Mouse (Mus musculus) liver, embryonic 11.5 days (tissue): ENCODE measurements around the gene Gcnt4. TPM values are rescaled to one million over a fixed set of nuclear protein-coding genes. Genes with fewer than 3 reads are reported as not detected.

Source experiments
- ATAC-seq: fragments of 200-750 bp; cut with Nextera tagmentation; replicated peaks from 2 replicates; pipeline ENCODE4 v1.8.0; 2017; ENCODE audit warnings: moderate number of reproducible peaks, mild to moderate bottlenecking, moderate TSS enrichment, moderate library complexity; ENCODE audit not compliant: low FRiP score
- DNase-seq: peaks from one replicate; pipeline ENCODE4 v3.0.0-alpha.2; 2017; ENCODE audit warnings: low spot score
- H3K27ac ChIP-seq: fragments of 300-500 bp; sonication (generic); 2 replicates; pipeline ENCODE4 v1.5.1; 2014; ENCODE audit warnings: mild to moderate bottlenecking, low read depth, low read length, control low read depth
- H3K27me3 ChIP-seq: fragments of 300-500 bp; sonication (generic); replicated peaks from 2 replicates; pipeline ENCODE4 v1.6.1; 2014; ENCODE audit warnings: low read length, mixed read lengths; ENCODE audit not compliant: control insufficient read depth, insufficient read depth
- H3K36me3 ChIP-seq: fragments of 300-500 bp; sonication (generic); 2 replicates; pipeline ENCODE4 v1.6.1; 2014; ENCODE audit warnings: mild to moderate bottlenecking, low read length, moderate library complexity, mixed read lengths; ENCODE audit not compliant: control insufficient read depth, insufficient read depth
- H3K4me1 ChIP-seq: fragments of 300-500 bp; sonication (generic); replicated peaks from 2 replicates; pipeline ENCODE4 v1.6.1; 2014; ENCODE audit warnings: low read length, mixed read lengths; ENCODE audit not compliant: control insufficient read depth, insufficient read depth
- H3K4me2 ChIP-seq: fragments of 300-500 bp; sonication (generic); 2 replicates; pipeline ENCODE4 v1.6.1; 2014; ENCODE audit warnings: mild to moderate bottlenecking, control low read depth, moderate library complexity
- H3K4me3 ChIP-seq: fragments of 300-500 bp; sonication (generic); 2 replicates; pipeline ENCODE4 v1.5.1; 2014; ENCODE audit warnings: low read depth, low read length, control low read depth
- H3K9ac ChIP-seq: fragments of 300-500 bp; sonication (generic); 2 replicates; pipeline ENCODE4 v1.6.1; 2014; ENCODE audit warnings: low read depth, low read length, control low read depth
- H3K9me3 ChIP-seq: fragments of 300-500 bp; sonication (generic); 2 replicates; pipeline ENCODE4 v1.6.1; 2016; ENCODE audit warnings: low read length, inconsistent platforms, mixed read lengths; ENCODE audit not compliant: control insufficient read depth
- WGBS: fragments of 180-500 bp; shearing (Covaris S2); extraction: QIAGEN DNeasy Blood & Tissue Kit; methylation state at CpG from one replicate; pipeline ENCODE4 v1.1.7; 2014; 5-methylcytosine and 5-hydroxymethylcytosine counted together
- polyA plus RNA-seq: library from polyadenylated mRNA; unstranded; fragments of >200 nt; fragmentation: Nextera tagmentation; extraction: Ambion mirVana; gene quantifications from 2 replicates; pipeline ENCODE4 v1.2.1, GENCODE M21; 2014

Gene Gcnt4
- polyA plus RNA-seq, 1 experiment from 2014 or later: 0.70 TPM

DNA sequence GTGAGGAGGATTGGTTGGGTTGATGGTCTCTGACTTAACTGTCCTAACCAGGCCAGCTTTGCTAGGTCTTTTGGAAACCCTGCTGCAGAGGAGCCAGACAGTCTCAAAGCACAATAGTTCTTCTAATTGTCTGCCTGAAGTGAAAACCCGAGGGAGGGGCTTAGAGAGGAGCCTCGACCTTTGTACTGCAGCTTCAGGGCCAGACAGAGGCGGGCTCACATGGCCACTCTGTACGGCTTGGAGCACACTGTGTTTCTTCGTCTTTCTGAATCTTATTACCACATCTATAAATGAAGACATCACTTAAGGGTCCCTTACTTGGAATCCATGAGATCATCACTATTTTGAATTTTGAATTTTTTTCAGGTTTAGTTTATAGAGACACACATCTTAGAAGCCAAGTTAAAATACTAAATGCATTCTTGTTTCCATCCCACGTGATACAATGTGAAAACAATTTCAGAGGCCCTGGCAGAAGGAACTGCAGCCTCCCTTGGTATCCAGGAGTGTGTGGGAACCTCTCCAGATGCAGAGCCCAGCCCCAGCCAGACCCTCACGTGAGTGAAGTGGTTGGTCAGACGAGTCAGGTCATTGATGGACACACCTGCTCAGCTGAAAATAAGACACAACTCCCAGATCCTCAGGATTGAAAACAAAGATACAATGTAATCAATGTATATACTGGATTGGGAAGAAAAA is 69.0 kb downstream of the Gcnt4 start:
- H3K36me3 ChIP-seq: no peaks in the 10 kb centered on the region
- no peaks in the 10 kb centered on the region for H3K27me3 ChIP-seq
- H3K9me3 ChIP-seq: no peaks in the 10 kb centered on the region
- H3K4me2 ChIP-seq: no peak overlapping the region
- DNase-seq (no peak), ATAC-seq (no peak)
- peaks cover 5% of the 10 kb centered on the region; the same call in 1 of the 2 replicates for H3K4me1 ChIP-seq
- H3K27ac ChIP-seq: no peak overlapping the region
- 52% methylated on average over 8 of the region's 8 CpGs for WGBS
- no peak overlapping the region for H3K4me3 ChIP-seq
- H3K9ac ChIP-seq: no peak overlapping the region

DNA sequence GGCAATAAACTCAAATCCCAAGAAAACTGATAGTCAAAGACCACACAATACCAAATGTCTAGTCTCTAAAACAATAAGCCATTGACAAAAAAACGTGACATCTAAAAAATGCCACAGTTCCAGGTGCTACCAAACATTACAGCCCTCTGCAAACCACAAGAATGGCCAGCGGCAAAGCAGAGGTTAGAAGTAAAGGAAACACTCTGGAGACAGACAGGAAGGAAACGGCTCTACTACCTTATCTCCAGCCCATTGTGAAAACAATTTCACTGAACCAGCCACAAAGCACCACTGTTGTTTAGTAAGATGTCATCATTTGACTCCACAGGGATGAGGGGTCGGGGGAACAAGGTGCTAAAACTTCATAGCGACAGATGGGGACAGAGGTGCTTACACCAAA is 70.8 kb downstream of the Gcnt4 start:
- Histone ChIP-seq H3K9ac (no peak overlapping the region), H3K4me3 (no peak overlapping the region)
- ATAC-seq: no peak

DNA sequence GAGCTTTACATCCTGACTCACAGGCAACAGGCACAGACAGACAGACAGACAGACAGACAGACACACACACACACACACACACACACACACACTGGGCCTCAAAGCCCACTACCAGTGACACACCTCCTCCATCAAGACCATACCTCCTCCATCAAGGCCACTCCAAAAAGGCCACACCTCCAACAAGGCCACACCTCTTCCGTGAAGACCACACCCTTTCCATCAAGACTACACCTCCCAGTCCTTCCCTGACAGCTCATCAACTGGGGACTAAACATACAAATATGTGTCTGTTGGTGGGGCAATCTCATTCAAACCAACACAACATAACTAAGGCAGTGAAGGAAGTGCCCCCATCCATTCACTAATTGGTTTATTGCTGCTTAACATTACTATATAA is 72.6 kb downstream of the Gcnt4 start:
- DNase-seq: no peak
- H3K4me3 ChIP-seq: no peak overlapping the region
- H3K27ac ChIP-seq: no peak overlapping the region
- WGBS: 60% methylated on average over 1 of the region's 1 CpGs
- no peaks in the 10 kb centered on the region for H3K36me3 ChIP-seq
- no peak overlapping the region for H3K4me2 ChIP-seq
- H3K9me3 ChIP-seq: no peaks in the 10 kb centered on the region
- no peaks in the 10 kb centered on the region for H3K27me3 ChIP-seq
- H3K9ac ChIP-seq: no peak overlapping the region
- 0 out of 2 replicates have a peak, but pooled peaks cover 3% of the 10 kb centered on the region for H3K4me1 ChIP-seq
- ATAC-seq: 0 out of 2 replicates have a peak, but pooled peaks have one; percentile 43

More for the DNA sequence above, 70.8 kb downstream of the Gcnt4 start:
- Histone ChIP-seq H3K27me3 (no peaks in the 10 kb centered on the region), H3K36me3 (no peaks in the 10 kb centered on the region), H3K4me1 (peaks cover 3% of the 10 kb centered on the region; the same call in 1 of the 2 replicates), H3K27ac (no peak overlapping the region), H3K4me2 (no peak overlapping the region), H3K9me3 (no peaks in the 10 kb centered on the region)
- DNase-seq: no peak
- 32% methylated on average over 5 of the region's 5 CpGs for WGBS

Other genes with a start within 250 kb of the Gcnt4 start
- gene Ankrd31, start 176.4 kb upstream of the Gcnt4 start, polyA plus RNA-seq: not detected in 2 replicates
- not detected in 2 replicates for gene 1700029F12Rik, start 109.7 kb downstream of the Gcnt4 start, polyA plus RNA-seq
- gene Fam169a, start 142.6 kb downstream of the Gcnt4 start, polyA plus RNA-seq: 8.9 and 10.0 TPM in 2 replicates
- gene Gm6169, start 174.5 kb downstream of the Gcnt4 start, polyA plus RNA-seq: 1.9 and 2.0 TPM in 2 replicates
- gene Gfm2, start 213.2 kb downstream of the Gcnt4 start, polyA plus RNA-seq: 47.0 and 50.7 TPM in 2 replicates
- 75.6 and 82.3 TPM in 2 replicates for gene Nsa2, start 213.2 kb downstream of the Gcnt4 start, polyA plus RNA-seq